Mouse (Mus musculus) midbrain, embryonic 16.5 days (tissue): ENCODE measurements around the gene 2200002D01Rik. TPM values are rescaled to one million over a fixed set of nuclear protein-coding genes. Genes with fewer than 3 reads are reported as not detected.

Experiments used
- ATAC-seq: fragments of 200-750 bp; cut with Nextera tagmentation; 2 replicates; pipeline ENCODE4 v1.8.0; 2017; ENCODE audit warnings: moderate TSS enrichment
- H3K27ac ChIP-seq: fragments of 300-500 bp; sonication (generic); 2 replicates; pipeline ENCODE4 v1.5.1; 2014; ENCODE audit warnings: mild to moderate bottlenecking, low read length, mixed read lengths
- H3K27me3 ChIP-seq: fragments of 300-500 bp; sonication (generic); 2 replicates; pipeline ENCODE4 v1.6.1; 2014; ENCODE audit warnings: low read depth, low read length, mixed read lengths; ENCODE audit not compliant: control insufficient read depth, insufficient read depth
- H3K36me3 ChIP-seq: fragments of 300-500 bp; sonication (generic); 2 replicates; pipeline ENCODE4 v1.6.1; 2014; ENCODE audit warnings: mild to moderate bottlenecking, low read length, moderate library complexity, mixed read lengths; ENCODE audit not compliant: control insufficient read depth, insufficient read depth
- H3K4me1 ChIP-seq: fragments of 300-500 bp; sonication (generic); 2 replicates; pipeline ENCODE4 v1.6.1; 2014; ENCODE audit warnings: mild to moderate bottlenecking, low read length, mixed read lengths; ENCODE audit not compliant: control insufficient read depth, insufficient read depth
- H3K4me2 ChIP-seq: fragments of 300-500 bp; sonication (generic); 2 replicates; pipeline ENCODE4 v1.6.1; 2014; ENCODE audit warnings: mild to moderate bottlenecking, low read length, mixed read lengths
- H3K4me3 ChIP-seq: fragments of 300-500 bp; sonication (generic); 2 replicates; pipeline ENCODE4 v1.5.1; 2014; ENCODE audit warnings: low read depth, mild to moderate bottlenecking, low read length, moderate library complexity, mixed read lengths
- H3K9ac ChIP-seq: fragments of 300-500 bp; sonication (generic); 2 replicates; pipeline ENCODE4 v1.6.1; 2014; ENCODE audit warnings: low read depth, low read length, mixed read lengths
- H3K9me3 ChIP-seq: fragments of 300-500 bp; sonication (generic); replicated peaks from 2 replicates; pipeline ENCODE4 v1.6.1; 2014; ENCODE audit warnings: mild to moderate bottlenecking, low read length, mixed read lengths; ENCODE audit not compliant: control insufficient read depth, poor library complexity, severe bottlenecking
- WGBS: fragments of 180-500 bp; shearing (Covaris S2); extraction: QIAGEN DNeasy Blood & Tissue Kit; methylation state at CpG from one replicate; pipeline ENCODE4 v1.1.7; 2014; 5-methylcytosine and 5-hydroxymethylcytosine counted together
- polyA plus RNA-seq: library from polyadenylated mRNA; unstranded; fragments of >200 nt; fragmentation: Nextera tagmentation; extraction: Ambion mirVana; gene quantifications from 2 replicates; pipeline ENCODE4 v1.2.1, GENCODE M21; 2015

2200002D01Rik gene
- polyA plus RNA-seq, 1 experiment from 2014 or later = 0.46 TPM

DNA sequence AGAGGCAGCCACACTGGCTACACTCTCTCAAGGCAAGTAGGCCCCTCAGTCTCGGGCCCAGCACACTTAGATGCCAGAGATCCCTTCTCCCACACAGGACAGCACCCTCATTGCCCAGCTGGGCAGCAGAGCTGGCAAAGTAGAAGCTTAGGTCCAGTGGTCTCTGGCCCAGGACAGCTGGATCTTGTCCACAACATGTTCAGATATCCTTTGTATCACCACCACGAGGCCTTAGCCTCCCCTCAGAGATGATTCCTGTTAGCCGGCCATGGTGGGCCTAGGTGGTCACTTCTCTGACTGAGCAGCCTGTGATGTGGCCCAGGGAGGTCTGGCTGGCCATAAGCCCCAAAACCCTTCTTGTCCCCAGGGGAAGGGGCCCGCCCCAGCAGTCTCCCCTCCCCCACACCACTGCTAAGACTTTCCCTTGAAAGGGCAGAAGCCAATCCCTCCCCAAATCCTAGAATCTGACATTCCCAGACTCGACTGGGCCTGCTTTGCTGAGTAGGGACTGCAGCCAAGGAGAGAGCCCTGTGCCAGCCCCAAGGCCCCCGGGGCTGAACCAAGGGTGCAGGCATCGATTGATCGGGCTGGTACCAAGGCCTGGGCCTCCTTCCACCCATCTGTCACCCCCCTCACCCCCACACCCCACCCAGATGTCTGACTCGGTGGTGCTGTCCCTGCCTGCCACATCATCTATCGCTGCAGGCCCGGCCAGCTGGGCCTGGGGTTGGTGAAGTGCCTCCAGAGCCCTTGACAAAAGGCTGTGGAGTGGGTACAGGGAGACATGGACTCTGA is 42.6 kb upstream of the 2200002D01Rik start:
- H3K36me3 ChIP-seq = no peaks in the 10 kb centered on the region
- peak overlapping the region; percentile 14; the same call in 1 of the 2 replicates for H3K9ac ChIP-seq
- no peak overlapping the region for H3K4me3 ChIP-seq
- no peak overlapping the region for H3K4me2 ChIP-seq
- ATAC-seq = no peak
- H3K27me3 ChIP-seq = no peaks in the 10 kb centered on the region
- H3K9me3 ChIP-seq = no peaks in the 10 kb centered on the region
- H3K4me1 ChIP-seq = peaks cover 9% of the 10 kb centered on the region
- H3K27ac ChIP-seq = no peak overlapping the region
- 35% methylated on average over 11 of the region's 11 CpGs for WGBS

- no peak overlapping the region for H3K9ac ChIP-seq
- 84% methylated on average over 6 of the region's 6 CpGs for WGBS
- H3K36me3 ChIP-seq = no peaks in the 10 kb centered on the region
- H3K27ac ChIP-seq = no peak overlapping the region
- no peaks in the 10 kb centered on the region for H3K27me3 ChIP-seq
- H3K4me1 ChIP-seq = peaks cover 9% of the 10 kb centered on the region
- no peak overlapping the region for H3K4me3 ChIP-seq
- peak overlapping the region; percentile 91 for H3K4me2 ChIP-seq
- ATAC-seq = no peak
- no peaks in the 10 kb centered on the region for H3K9me3 ChIP-seq
Measured at GRCm38 (mm10) chr7:29289856-29290255, 41.6 kb upstream of the 2200002D01Rik start.

DNA sequence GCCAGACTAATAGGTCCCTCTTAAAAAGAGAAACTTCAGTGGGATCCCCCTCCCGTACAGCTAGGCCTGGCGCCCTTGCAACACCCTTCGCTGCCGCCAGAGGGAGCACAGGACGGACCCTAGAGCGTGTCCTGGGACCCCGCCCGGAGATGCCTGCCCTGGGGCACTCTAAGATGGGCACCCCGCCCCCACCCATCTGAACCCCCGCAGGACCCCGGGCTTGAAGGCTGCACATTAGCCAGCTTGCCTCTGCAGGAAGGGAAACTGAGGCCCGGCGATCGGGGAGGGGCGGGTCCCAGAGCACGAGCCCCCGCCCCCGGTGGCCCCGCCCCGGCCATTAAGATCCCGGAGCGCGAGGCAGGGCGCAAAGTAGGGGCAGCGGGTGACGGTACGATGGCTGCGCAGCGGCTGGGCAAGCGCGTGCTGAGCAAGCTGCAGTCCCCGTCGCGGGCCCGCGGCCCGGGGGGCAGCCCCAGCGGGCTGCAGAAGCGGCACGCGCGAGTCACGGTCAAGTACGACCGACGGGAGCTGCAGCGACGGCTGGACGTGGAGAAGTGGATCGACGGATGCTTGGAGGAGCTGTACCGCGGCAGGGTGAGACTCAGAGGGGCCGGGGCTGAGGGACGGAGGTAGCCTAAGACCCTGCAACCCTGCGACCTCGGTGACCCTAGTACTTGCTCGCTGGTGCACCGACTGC is 40.8 kb upstream of the 2200002D01Rik start, which contains the start of gene Ppp1r14a:
TSS of gene Ppp1r14a (plus strand) at position 367 of the 697 bp plus-strand sequence.
- Histone ChIP-seq H3K36me3 (no peaks in the 10 kb centered on the region), H3K27ac (no peak within 1 kb of the TSS), H3K4me1 (peaks cover 9% of the 10 kb centered on the region), H3K9me3 (no peaks in the 10 kb centered on the region), H3K4me3 (peak within 1 kb of the TSS; percentile 46), H3K27me3 (no peaks in the 10 kb centered on the region), H3K9ac (peak within 1 kb of the TSS; percentile 71), H3K4me2 (peak within 1 kb of the TSS; percentile 91)
- 1% methylated on average over 57 of the region's 59 CpGs for WGBS
- ATAC-seq = no peak

DNA sequence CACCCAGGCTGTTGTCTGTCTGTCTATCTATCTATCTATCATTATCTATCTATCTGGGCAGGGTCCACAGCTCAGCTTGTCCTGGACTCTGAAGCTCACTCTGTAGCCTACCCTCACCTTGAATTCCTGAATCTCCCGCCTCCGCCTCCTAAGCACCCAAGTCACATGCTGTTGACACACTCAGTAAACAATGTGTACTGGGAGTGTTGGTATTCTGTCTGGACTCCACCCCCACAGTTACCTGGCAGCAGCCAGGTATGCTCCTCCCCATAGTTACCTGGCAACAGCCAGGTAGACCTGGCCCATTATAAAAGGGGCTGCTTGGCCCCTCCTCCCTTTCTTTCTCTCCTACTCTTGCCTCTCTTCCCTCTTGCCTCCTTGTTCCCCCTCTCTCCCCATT is 39.8 kb upstream of the 2200002D01Rik start:
- Histone ChIP-seq H3K4me3 (no peak overlapping the region), H3K27ac (no peak overlapping the region), H3K4me2 (no peak overlapping the region), H3K9ac (no peak overlapping the region), H3K9me3 (no peaks in the 10 kb centered on the region), H3K4me1 (peaks cover 9% of the 10 kb centered on the region), H3K36me3 (no peaks in the 10 kb centered on the region), H3K27me3 (no peaks in the 10 kb centered on the region)
- no peak for ATAC-seq
- WGBS = 88% methylated on average over 2 of the region's 2 CpGs

DNA sequence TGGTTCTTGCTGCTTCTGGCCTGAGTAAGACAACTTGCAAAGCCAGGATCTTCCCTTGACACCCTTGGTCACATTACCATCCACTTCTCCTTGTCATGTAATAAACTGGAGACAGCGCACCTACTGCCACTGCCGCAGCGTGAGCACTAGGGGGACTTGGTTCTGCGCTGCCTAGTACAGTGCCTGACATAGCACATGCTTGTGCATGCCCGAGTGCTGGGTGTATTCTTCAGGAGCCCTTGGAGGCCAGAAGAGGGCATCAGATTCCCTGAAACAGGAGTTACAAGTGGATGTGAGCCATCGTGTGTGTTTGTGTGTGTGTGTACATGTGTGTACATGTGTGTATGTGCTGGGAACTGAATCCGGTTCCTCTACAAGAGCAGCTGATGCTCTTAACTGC is 39.2 kb upstream of the 2200002D01Rik start:
- no peaks in the 10 kb centered on the region for H3K36me3 ChIP-seq
- WGBS = 87% methylated on average over 7 of the region's 7 CpGs
- no peak overlapping the region for H3K27ac ChIP-seq
- H3K4me3 ChIP-seq = no peak overlapping the region
- no peaks in the 10 kb centered on the region for H3K9me3 ChIP-seq
- H3K27me3 ChIP-seq = peaks cover 4% of the 10 kb centered on the region
- H3K4me1 ChIP-seq = peaks cover 9% of the 10 kb centered on the region
- H3K9ac ChIP-seq = no peak overlapping the region
- ATAC-seq = no peak
- H3K4me2 ChIP-seq = no peak overlapping the region

- Histone ChIP-seq H3K9me3 (no peaks in the 10 kb centered on the region), H3K36me3 (no peaks in the 10 kb centered on the region), H3K4me1 (peaks cover 19% of the 10 kb centered on the region), H3K9ac (no peak overlapping the region), H3K4me3 (no peak overlapping the region), H3K27me3 (peaks cover 9% of the 10 kb centered on the region), H3K27ac (no peak overlapping the region), H3K4me2 (no peak overlapping the region)
- ATAC-seq = no peak
- 90% methylated on average over 6 of the region's 6 CpGs for whole genome bisulfite sequencing
Measured at GRCm38 (mm10) chr7:29284523-29284922, 36.3 kb upstream of the 2200002D01Rik start.

GRCm38 (mm10) chr7:29283876-29284275 is 35.6 kb upstream of the 2200002D01Rik start:
- Histone ChIP-seq H3K36me3 (no peaks in the 10 kb centered on the region), H3K9me3 (no peaks in the 10 kb centered on the region), H3K4me1 (peaks cover 14% of the 10 kb centered on the region), H3K4me3 (no peak overlapping the region), H3K9ac (no peak overlapping the region), H3K27ac (no peak overlapping the region), H3K27me3 (peaks cover 9% of the 10 kb centered on the region), H3K4me2 (no peak overlapping the region)
- no peak for ATAC-seq
- 87% methylated on average over 4 of the region's 4 CpGs for WGBS

DNA sequence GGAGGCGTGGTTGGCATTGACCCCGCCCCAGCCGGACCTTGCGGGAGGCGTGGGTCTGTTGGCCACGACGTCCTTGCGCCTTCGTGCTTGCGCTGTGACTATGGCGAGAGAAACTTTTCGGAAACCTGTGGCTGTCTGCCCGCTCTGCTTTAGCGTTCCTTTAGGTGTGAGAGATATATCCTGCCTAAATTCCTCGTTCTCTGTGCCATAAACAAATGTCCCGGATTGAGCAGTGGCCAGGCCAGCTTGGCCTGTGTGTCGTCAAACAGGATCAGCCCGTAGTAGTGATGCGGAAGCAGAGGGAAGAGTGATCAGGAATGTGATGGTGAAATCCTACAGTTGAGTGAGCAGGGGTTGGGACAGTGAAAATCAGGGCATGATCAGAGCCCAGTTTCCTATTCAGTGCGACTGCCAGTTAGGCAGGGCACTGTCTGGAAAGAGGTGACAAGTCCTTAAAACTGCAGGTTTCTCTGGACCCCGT is 33.8 kb upstream of the 2200002D01Rik start:
- Histone ChIP-seq H3K9ac (peak overlapping the region; percentile 82), H3K4me3 (peak overlapping the region; percentile 70), H3K4me2 (peak overlapping the region; percentile 96), H3K36me3 (no peaks in the 10 kb centered on the region), H3K27me3 (peaks cover 9% of the 10 kb centered on the region), H3K9me3 (no peaks in the 10 kb centered on the region), H3K27ac (no peak overlapping the region), H3K4me1 (peaks cover 11% of the 10 kb centered on the region; the same call in 1 of the 2 replicates)
- ATAC-seq = 0 out of 2 replicates have a peak, but pooled peaks have one; percentile 1
- WGBS = 12% methylated on average over 21 of the region's 21 CpGs
